Mouse (Mus musculus): Measurements from ENCODE around the gene Nppa.
"Not testable (repeated sequence)": the region's sequence is repeated elsewhere in the genome, so short reads cannot be mapped to it uniquely, and the experiment has no call there.

The Nppa gene

DNA sequence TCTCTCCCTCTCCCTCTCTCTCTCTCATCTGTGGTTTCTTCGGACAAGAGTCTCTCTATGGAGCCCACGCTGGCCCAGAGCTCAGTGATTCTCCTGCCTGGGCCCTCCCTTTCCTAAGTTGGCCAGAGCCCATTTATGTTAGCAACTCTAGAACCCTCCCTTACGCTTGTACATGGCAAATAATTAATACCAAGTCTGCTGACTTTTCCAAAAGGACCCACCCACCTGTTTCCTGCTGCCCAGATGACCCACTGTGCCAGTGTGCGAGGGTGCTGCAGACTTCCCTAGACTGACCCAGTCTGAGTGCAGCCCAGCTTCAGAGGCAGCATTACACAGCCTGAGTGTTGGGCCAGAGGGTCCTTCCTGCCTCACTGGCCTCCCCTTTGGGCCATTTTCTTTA is 11.7 kb downstream of the Nppa start:
- no peak for DNase-seq

DNA sequence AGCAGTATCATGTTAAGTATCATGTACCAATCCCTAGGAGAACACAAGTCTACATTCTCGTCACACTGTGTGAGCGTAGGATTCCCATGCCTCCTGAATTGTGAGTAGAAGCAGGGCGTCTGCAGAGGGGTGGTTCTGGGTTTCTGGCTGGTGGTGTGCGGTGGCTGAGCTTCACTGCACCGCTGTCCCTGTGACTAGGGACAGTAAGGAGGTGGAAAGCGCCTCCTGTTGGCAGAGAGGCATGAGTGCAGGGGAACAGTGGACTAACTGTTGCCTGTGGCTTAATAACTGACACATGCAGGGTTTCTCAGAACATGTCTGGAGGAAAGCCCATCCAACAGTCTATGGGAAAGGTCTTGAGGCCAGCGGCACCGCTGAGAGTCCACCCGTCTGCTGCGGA is 14.9 kb downstream of the Nppa start:
- DNase-seq = peak; percentile 9

DNA sequence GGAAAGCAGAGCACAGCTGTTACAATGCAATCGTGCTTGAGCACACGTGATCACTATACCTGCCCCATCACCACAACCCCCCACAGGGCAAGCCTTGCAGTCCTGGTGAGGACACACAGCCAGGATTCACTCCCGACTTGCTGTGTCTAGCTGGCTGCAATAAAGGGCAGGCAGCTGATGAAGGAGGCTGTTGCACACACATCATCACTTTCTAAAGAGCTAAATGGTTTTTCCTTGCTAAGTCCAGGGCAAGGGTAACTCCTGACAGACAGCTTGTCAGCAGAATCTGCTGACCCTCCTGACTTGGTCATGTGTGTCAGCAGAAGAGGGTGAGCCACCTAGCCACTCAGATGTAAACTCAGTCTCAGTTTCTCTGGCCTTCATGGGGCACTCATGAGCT is 16.5 kb downstream of the Nppa start:
- no peak for DNase-seq

- no peak for DNase-seq
These were observed 17.9 kb downstream of the Nppa start for GRCm38 (mm10) chr4:148018410-148018809.

DNA sequence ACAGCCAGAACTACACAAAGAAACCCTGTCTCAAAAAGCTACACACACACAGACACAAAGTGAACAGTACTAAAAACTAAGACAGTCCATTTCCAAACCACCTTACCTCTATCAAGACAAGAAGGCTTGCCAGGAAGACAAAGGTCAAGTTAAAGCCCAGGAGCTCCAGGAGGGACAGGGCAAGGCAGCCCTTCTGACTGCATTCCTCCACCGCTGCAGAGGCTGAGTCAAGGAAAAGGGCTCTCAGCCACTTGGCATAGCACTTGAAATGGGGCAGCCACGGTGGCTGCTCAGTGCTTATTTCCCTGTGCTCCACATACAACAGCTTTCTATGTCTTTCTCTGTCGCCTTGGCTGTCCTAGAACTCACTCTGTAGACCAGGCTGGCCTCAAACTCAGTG is 23.5 kb downstream of the Nppa start:
- DNase-seq = no peak

GRCm38 (mm10) chr4:148029297-148029696 is 28.8 kb downstream of the Nppa start:
- DNase-seq = no peak

DNA sequence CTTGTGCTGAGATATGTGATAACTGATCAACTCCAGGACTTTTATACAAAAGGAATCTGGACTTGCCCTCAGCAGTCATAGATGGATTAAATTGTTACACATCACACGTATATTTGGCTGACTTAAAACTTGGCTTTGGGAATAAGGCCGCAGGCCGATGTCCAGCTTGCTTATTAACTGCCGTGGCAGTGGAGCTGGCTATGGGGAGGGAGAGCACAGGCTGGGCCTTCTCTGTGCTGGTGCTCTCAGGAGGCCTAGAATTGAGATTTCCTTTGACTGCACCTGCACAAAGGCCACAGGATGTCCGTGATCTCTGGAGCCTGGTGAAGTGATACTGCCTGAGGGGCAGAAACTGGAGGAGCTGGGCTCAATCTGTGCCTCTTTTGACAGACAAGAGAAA is 30.0 kb downstream of the Nppa start:
- DNase-seq = no peak

- no peak for DNase-seq
These were observed 33.4 kb downstream of the Nppa start for GRCm38 (mm10) chr4:148033858-148034410.

DNA sequence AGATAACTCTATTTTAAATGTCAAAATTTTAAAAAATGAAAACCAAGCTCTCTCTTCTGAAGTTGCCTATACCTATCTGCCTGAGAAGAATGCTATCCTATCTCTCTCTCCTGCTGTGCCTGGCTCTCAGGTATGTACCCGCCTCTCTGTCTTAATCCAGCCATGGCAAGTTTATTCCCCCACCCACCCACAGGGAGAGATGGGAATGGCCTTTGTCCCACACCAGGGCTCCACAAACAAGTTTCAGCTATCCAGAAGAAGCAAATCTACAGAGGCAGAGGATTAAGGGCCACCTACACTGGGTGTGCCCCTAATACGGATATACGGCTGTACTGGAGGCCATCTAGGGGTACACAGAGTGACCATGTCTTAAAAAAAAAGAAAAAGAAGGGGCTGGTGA is 34.9 kb downstream of the Nppa start:
- no peak for DNase-seq

DNA sequence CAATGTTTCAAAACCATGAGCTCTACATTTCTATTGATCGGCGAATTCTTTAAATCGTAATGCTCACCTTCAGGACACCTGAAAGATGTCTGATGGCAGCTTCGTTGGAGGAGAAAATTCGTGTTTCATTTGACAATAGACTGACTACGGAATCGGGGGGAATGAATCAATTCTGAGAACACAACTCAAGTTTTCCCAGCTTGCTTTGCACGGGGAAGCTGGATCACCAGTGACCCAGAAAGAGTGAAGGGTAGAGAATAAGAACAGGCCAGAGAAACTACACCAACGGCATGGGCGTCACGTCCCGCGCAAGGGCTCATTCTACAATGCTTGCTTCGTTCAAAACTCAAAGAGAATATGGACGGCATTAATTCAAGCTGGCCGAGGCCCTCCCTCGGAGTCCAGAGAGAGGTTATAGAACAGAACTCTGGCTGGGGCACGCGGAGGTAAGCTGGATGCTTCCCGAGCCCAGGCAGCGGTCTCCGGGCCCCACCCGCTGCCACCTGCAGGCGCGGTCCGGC is 37.6 kb downstream of the Nppa start:
- no peak for DNase-seq

DNA sequence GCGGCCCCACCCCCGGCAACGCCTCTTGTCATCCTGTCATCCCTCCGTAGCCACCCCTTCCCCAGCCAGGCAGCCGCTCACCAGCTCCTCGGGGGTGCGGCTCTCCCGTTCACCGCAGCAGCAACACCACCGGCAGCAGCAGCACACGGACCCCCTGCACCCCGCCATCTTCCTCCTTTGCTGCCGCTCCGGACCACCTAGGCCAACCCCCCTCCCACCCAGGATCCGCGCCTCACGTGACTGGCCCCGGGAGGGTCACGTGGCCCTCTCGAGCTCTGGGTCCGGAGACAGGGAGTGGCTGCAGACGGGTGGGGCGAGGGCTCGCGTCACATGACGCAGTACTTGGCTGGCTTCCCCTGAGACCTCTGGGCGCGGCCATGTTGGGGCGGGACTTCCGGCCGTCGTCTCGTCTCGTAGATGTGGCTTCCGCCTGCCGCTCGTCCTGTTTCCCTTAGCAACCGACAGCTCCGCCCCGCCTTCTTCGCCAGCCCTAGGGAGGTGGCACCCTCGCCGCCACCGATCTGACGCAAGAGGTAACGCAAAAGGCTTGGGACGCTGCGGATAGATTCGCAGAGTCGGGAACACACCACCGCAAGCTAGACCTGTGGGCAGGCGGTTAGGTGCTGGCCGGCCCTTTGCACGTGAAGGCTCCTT is 38.2 kb downstream of the Nppa start, which contains the start of the genes Clcn6 and Mthfr:
Gene Clcn6, minus strand, starts transcription at position 222 of the 654 bp plus-strand sequence.
Gene Mthfr, plus strand, starts transcription at position 478 of the 654 bp plus-strand sequence.
- peak; percentile 100 for DNase-seq

- DNase-seq = no peak
These were observed 38.9 kb downstream of the Nppa start for GRCm38 (mm10) chr4:148039254-148040028.

GRCm38 (mm10) chr4:148040029-148040830 is 39.7 kb downstream of the Nppa start:
- DNase-seq = no peak

GRCm38 (mm10) chr4:148040933-148041610 is 40.5 kb downstream of the Nppa start:
- peak; percentile 89 for DNase-seq

DNA sequence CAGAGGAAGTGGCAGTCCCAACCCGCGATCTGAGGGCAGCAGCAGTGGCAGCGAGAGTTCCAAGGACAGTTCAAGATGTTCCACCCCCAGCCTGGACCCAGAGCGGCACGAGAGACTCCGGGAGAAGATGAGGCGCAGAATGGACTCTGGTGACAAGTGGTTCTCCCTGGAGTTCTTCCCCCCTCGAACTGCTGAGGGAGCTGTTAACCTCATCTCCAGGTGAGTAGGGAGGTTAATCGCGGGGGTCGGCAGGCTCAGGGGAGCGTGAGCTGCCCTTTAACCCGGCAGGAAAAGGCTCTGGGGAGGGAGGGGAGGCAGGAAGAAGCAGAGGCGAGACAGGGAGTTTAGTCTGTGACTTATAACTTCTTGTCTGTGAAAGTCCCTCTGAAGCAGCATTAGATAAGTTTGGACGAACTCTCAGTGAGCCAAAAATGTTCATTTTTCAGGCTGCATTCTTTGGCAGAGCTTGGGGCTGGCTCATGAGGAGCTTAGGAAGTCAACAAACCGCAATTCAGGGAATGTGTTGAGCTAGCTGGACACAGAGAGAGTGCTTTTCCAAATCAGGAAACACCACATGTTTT is 41.2 kb downstream of the Nppa start:
- DNase-seq = peak; percentile 43

DNA sequence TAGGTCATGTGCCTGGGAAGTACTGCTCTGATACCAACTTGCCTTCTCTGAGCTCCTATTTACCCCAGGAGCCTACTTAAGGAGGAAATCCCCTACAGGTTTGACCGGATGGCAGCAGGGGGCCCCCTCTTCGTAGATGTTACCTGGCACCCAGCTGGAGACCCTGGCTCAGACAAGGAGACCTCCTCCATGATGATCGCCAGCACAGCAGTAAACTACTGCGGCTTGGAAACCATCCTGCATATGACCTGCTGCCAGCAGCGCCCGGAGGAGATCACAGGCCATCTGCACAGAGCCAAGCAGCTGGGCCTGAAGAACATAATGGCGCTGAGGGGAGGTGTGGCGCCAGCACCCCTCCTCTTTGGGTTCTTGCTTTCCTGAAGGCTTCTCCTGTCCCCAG is 42.8 kb downstream of the Nppa start:
- DNase-seq = not testable (repeated sequence)

- DNase-seq = no peak
These were observed 43.6 kb downstream of the Nppa start for GRCm38 (mm10) chr4:148044113-148044512.

DNA sequence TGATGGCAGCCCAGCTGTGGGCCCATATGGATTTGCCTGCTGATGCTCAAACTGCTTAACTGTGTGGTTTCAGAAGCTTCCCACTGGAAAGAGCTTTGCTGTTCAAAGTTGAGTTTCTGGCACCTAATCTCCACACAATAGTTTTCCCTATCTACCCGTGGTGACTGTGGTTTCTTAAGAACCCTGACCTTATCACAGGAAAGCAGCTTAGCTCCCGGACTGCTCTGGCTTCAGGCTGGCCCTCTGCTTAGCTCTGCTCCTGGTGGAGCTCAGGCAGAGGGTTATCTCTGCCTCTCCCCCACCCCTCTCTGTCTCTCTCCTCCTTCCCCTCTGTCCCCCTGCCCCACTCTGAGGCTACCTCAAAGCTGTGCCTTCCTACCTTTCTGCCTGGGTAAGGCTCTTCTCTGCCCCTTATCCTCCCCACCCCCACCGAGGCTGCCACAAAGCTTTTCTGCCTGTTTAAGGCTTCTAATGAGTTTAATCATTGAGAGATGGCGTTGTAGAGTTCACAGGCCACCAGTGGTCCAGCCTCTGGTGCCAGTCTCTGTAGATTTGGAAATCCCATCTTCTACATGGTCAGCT is 46.0 kb downstream of the Nppa start:
- DNase-seq = no peak

DNA sequence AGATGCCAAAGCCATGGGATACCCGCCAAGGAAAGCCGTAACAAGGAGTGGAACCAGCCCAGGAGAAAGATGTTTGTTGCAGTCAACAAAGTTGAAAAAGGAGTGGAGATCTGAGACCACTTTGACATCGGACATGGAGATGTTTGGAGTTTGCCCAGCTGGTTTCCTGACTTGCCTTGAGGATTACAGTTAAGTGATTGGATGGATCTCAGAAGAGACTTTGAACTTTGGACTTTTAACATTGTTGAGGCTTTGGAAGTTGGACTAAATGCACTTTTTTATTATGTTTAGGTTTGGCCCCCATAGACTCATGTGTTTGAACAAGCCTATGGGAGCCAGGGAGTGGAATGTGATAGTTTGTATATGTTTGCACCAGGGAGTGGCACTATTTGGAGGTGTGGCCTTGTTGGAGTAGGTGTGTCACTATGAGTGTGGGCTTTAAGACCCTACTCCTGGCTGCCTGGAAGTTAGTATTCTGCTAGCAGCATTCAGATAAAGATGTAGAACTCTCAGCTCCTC is 49.9 kb downstream of the Nppa start:
- DNase-seq = not testable (repeated sequence)

DNA sequence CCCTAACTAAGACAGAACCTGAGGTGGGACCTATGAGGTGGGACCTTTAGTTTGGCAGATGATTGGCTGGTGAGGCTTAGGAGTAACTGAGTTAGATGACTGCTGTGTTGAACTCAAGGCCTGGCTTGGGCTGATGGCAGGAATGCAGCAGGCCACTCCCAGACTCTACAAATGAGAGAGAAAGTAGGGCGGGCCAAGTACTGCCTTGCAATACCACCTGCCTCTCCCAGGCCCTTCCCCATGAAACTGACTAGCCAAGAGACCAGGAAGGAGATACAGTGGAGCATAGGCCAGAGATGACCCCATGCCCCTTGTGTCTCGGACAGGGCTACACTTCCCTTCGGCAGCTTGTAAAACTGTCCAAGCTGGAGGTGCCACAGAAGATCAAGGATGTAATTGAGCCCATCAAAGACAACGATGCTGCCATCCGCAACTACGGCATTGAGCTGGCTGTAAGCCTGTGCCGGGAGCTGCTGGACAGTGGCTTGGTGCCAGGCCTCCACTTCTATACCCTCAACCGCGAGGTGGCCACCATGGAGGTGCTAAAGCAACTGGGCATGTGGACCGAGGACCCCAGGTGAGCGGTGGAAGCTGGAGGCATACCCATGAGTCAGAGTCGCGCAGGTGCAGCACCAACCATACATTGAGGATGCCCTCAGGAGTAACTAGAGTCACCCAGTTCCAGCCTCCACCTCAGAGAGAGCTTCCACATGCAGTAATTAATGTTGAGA is 50.7 kb downstream of the Nppa start:
- DNase-seq = no peak
